Mouse (Mus musculus) lung, adult 10 weeks (tissue): ENCODE results near the gene Alpl. TPM values are rescaled to one million over a fixed set of nuclear protein-coding genes. Genes with fewer than 3 reads are reported as not detected.

Experiments used
- polyA plus RNA-seq: library from polyadenylated mRNA; stranded (reverse); fragments of 350-450 nt; fragmentation: Illumina TruSeq; extraction: RNeasy Lipid Tissue Mini Kit (QIAGEN cat#74804); gene quantifications from one replicate; pipeline ENCODE4 v1.2.3, GENCODE M21; 2014; ENCODE audit warnings: low read depth, low replicate concordance; ENCODE audit not compliant: insufficient read depth

The Alpl gene
- polyA plus RNA-seq = 2.0 TPM

GRCm38 (mm10) chr4:137795611-137796557 lies at the start of gene Alpl:
TSS of gene Alpl (minus strand) at chr4:137796384.

Other genes with a start within 250 kb of the Alpl start
- not detected for gene Ldlrad2, start 221.8 kb downstream of the Alpl start, polyA plus RNA-seq
- gene Usp48, start 202.6 kb downstream of the Alpl start, polyA plus RNA-seq = 28.4 TPM
- 19.5 TPM for gene Rap1gap, start 131.7 kb downstream of the Alpl start, polyA plus RNA-seq
- gene Ece1, start 65.9 kb upstream of the Alpl start, polyA plus RNA-seq = 87.1 TPM
- gene Eif4g3, start 196.6 kb upstream of the Alpl start, polyA plus RNA-seq = 20.2 TPM